Mouse (Mus musculus): Measurements from ENCODE around the gene Tspyl3. TPM values are rescaled to one million over a fixed set of nuclear protein-coding genes. Genes with fewer than 3 reads are reported as not detected.

Gene Tspyl3
- polyA plus RNA-seq, 1 experiment: 0.08 TPM

DNA sequence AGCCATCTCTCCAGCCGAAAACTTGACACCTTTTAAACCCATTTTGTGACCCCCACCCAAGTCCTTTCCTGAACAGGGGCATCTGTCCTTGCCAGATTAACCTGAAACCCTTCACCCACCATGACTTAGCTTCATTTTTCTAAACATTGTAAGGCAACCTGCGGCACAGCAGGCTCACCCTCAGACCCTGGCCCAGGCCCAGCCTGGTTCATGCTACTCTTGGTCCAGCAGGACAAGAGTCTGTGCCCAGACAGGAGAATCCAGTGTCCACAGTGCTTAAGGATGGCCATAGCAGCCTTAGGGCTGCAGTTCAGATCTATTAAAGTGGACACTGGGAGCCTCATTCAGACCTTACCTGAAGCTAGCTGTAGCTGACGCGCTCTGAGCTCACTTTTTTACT is 11.9 kb downstream of the Tspyl3 start:
- H3K4me3 ChIP-seq (ENCODE audit: insufficient read depth, poor library complexity, severe bottlenecking): no peak overlapping the region
- H3K79me2 ChIP-seq (ENCODE audit: control insufficient read depth, insufficient read depth): no peaks in the 10 kb centered on the region
- H3K79me3 ChIP-seq (ENCODE audit: low read depth): no peaks in the 10 kb centered on the region
- H3ac ChIP-seq (ENCODE audit: control insufficient read depth, insufficient read length, low read depth): no peak overlapping the region
- TF ChIP-seq FOSL1 (IDR thresholded peaks at IDR 0.05; ENCODE audit: insufficient read depth, low read length, poor library complexity, severe bottlenecking): no peak
- no peak for TF ChIP-seq USF1 (IDR thresholded peaks at IDR 0.05; ENCODE audit: low read depth)
- no peak for TF ChIP-seq MYOD1 (IDR thresholded peaks at IDR 0.05; ENCODE audit: control insufficient read depth, insufficient read length, low read depth)
- TF ChIP-seq MYOG (IDR thresholded peaks at IDR 0.05; ENCODE audit: control insufficient read depth, extremely low read depth, insufficient read length): no peak
- no peak for TF ChIP-seq CEBPB (IDR thresholded peaks at IDR 0.05; ENCODE audit: low read depth)
- no peak for TF ChIP-seq MAX (IDR thresholded peaks at IDR 0.05)
- TF ChIP-seq CTCF (IDR thresholded peaks at IDR 0.05; ENCODE audit: control insufficient read depth, insufficient read depth, insufficient read length): no peak
- no peaks in the 10 kb centered on the region for H3K27me3 ChIP-seq (ENCODE audit: control insufficient read depth, insufficient read depth, insufficient read length)
- H3K36me3 ChIP-seq (ENCODE audit: control insufficient read depth, insufficient read depth): peaks cover 15% of the 10 kb centered on the region

- H3K79me2 ChIP-seq (ENCODE audit: control insufficient read depth, insufficient read depth): no peaks in the 10 kb centered on the region
- no peak overlapping the region for H3ac ChIP-seq (ENCODE audit: control insufficient read depth, insufficient read length, low read depth)
- no peaks in the 10 kb centered on the region for H3K79me3 ChIP-seq (ENCODE audit: low read depth)
- H3K27me3 ChIP-seq (ENCODE audit: control insufficient read depth, insufficient read depth, insufficient read length): no peaks in the 10 kb centered on the region
- no peak overlapping the region for H3K4me3 ChIP-seq (ENCODE audit: insufficient read depth, poor library complexity, severe bottlenecking)
- TF ChIP-seq USF1 (IDR thresholded peaks at IDR 0.05; ENCODE audit: low read depth): no peak
- TF ChIP-seq MYOG (IDR thresholded peaks at IDR 0.05; ENCODE audit: control insufficient read depth, extremely low read depth, insufficient read length): no peak
- TF ChIP-seq MYOD1 (IDR thresholded peaks at IDR 0.05; ENCODE audit: control insufficient read depth, insufficient read length, low read depth): no peak
- TF ChIP-seq MAX (IDR thresholded peaks at IDR 0.05): no peak
- no peak for TF ChIP-seq CTCF (IDR thresholded peaks at IDR 0.05; ENCODE audit: control insufficient read depth, insufficient read depth, insufficient read length)
- no peak for TF ChIP-seq CEBPB (IDR thresholded peaks at IDR 0.05; ENCODE audit: low read depth)
- no peak for TF ChIP-seq FOSL1 (IDR thresholded peaks at IDR 0.05; ENCODE audit: insufficient read depth, low read length, poor library complexity, severe bottlenecking)
- H3K36me3 ChIP-seq (ENCODE audit: control insufficient read depth, insufficient read depth): peaks cover 30% of the 10 kb centered on the region
Observed at GRCm38 (mm10) chr2:153211451-153211850, 13.8 kb downstream of the Tspyl3 start.

DNA sequence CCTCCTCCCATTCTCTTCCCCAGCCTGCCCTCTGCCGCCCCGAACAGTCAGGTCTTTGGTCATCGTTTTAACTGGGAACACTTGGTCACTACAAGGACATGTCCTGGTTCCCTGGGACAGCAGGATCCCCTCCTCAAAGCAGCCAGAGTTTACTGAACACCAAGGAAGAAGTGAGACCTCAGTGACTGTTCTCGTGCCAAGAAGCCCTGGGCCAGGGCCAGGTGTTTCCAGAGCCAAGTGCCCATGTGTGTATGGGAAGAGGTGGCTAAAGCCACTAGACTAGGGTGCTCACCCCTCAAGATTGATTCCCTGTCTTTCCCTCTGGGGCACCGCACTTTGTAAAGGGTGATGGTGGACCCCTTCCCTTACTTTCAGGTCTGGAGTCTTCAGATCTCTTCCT is 16.0 kb downstream of the Tspyl3 start:
- Histone ChIP-seq H3K79me2 (ENCODE audit: control insufficient read depth, insufficient read depth) (no peaks in the 10 kb centered on the region), H3K36me3 (ENCODE audit: control insufficient read depth, insufficient read depth) (peaks cover 44% of the 10 kb centered on the region), H3K27me3 (ENCODE audit: control insufficient read depth, insufficient read depth, insufficient read length) (no peaks in the 10 kb centered on the region), H3ac (ENCODE audit: control insufficient read depth, insufficient read length, low read depth) (no peak overlapping the region), H3K79me3 (ENCODE audit: low read depth) (no peaks in the 10 kb centered on the region), H3K4me3 (ENCODE audit: insufficient read depth, poor library complexity, severe bottlenecking) (no peak overlapping the region)
- TF ChIP-seq MYOG (IDR thresholded peaks at IDR 0.05; ENCODE audit: control insufficient read depth, extremely low read depth, insufficient read length) (no peak), MAX (IDR thresholded peaks at IDR 0.05) (no peak), FOSL1 (IDR thresholded peaks at IDR 0.05; ENCODE audit: insufficient read depth, low read length, poor library complexity, severe bottlenecking) (no peak), CEBPB (IDR thresholded peaks at IDR 0.05; ENCODE audit: low read depth) (no peak), CTCF (IDR thresholded peaks at IDR 0.05; ENCODE audit: control insufficient read depth, insufficient read depth, insufficient read length) (no peak), USF1 (IDR thresholded peaks at IDR 0.05; ENCODE audit: low read depth) (no peak), MYOD1 (IDR thresholded peaks at IDR 0.05; ENCODE audit: control insufficient read depth, insufficient read length, low read depth) (no peak)

- no peak overlapping the region for H3K4me3 ChIP-seq (ENCODE audit: insufficient read depth, poor library complexity, severe bottlenecking)
- no peaks in the 10 kb centered on the region for H3K27me3 ChIP-seq (ENCODE audit: control insufficient read depth, insufficient read depth, insufficient read length)
- TF ChIP-seq MYOG (IDR thresholded peaks at IDR 0.05; ENCODE audit: control insufficient read depth, extremely low read depth, insufficient read length): no peak
- no peak for TF ChIP-seq USF1 (IDR thresholded peaks at IDR 0.05; ENCODE audit: low read depth)
- no peak for TF ChIP-seq CEBPB (IDR thresholded peaks at IDR 0.05; ENCODE audit: low read depth)
- TF ChIP-seq CTCF (IDR thresholded peaks at IDR 0.05; ENCODE audit: control insufficient read depth, insufficient read depth, insufficient read length): no peak
- H3K36me3 ChIP-seq (ENCODE audit: control insufficient read depth, insufficient read depth): peaks cover 56% of the 10 kb centered on the region
- H3ac ChIP-seq (ENCODE audit: control insufficient read depth, insufficient read length, low read depth): no peak overlapping the region
- H3K79me3 ChIP-seq (ENCODE audit: low read depth): no peaks in the 10 kb centered on the region
- H3K79me2 ChIP-seq (ENCODE audit: control insufficient read depth, insufficient read depth): no peaks in the 10 kb centered on the region
Observed at GRCm38 (mm10) chr2:153208149-153208548, 17.1 kb downstream of the Tspyl3 start.

GRCm38 (mm10) chr2:153202766-153203165 is 22.5 kb downstream of the Tspyl3 start:
- H3K4me3 ChIP-seq (ENCODE audit: insufficient read depth, poor library complexity, severe bottlenecking): no peak overlapping the region
- no peak overlapping the region for H3ac ChIP-seq (ENCODE audit: control insufficient read depth, insufficient read length, low read depth)
- peaks cover 82% of the 10 kb centered on the region for H3K36me3 ChIP-seq (ENCODE audit: control insufficient read depth, insufficient read depth)
- TF ChIP-seq MAX (IDR thresholded peaks at IDR 0.05) (no peak), CTCF (IDR thresholded peaks at IDR 0.05; ENCODE audit: control insufficient read depth, insufficient read depth, insufficient read length) (no peak)
- H3K27me3 ChIP-seq (ENCODE audit: control insufficient read depth, insufficient read depth, insufficient read length): no peaks in the 10 kb centered on the region
- no peaks in the 10 kb centered on the region for H3K79me3 ChIP-seq (ENCODE audit: low read depth)
- no peaks in the 10 kb centered on the region for H3K79me2 ChIP-seq (ENCODE audit: control insufficient read depth, insufficient read depth)

DNA sequence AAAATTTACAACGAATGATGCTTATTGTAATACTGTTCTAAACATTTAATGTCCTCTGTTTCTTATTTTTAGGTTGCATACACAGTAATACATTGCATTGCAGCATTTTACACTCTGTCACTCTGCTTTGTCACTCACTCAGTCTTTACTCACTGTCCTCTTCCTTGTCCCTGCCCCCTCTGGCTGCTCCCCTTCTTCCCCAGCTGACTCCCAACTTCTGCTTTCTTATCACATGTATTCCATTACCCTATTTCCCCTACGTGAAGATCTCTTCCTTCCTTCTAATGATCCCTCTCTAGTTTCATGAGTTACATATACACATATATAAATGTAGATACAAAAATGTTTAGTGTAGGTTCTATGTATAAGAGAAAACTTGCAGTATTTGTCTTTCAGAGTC is 26.1 kb downstream of the Tspyl3 start:
- H3K36me3 ChIP-seq (ENCODE audit: control insufficient read depth, insufficient read depth): peaks cover 86% of the 10 kb centered on the region
- no peaks in the 10 kb centered on the region for H3K79me2 ChIP-seq (ENCODE audit: control insufficient read depth, insufficient read depth)
- no peak for TF ChIP-seq MYOD1 (IDR thresholded peaks at IDR 0.05; ENCODE audit: control insufficient read depth, insufficient read length, low read depth)
- TF ChIP-seq FOSL1 (IDR thresholded peaks at IDR 0.05; ENCODE audit: insufficient read depth, low read length, poor library complexity, severe bottlenecking): no peak
- TF ChIP-seq MYOG (IDR thresholded peaks at IDR 0.05; ENCODE audit: control insufficient read depth, extremely low read depth, insufficient read length): no peak
- TF ChIP-seq USF1 (IDR thresholded peaks at IDR 0.05; ENCODE audit: low read depth): no peak
- no peak for TF ChIP-seq CTCF (IDR thresholded peaks at IDR 0.05; ENCODE audit: control insufficient read depth, insufficient read depth, insufficient read length)
- TF ChIP-seq CEBPB (IDR thresholded peaks at IDR 0.05; ENCODE audit: low read depth): no peak
- TF ChIP-seq MAX (IDR thresholded peaks at IDR 0.05): no peak
- H3ac ChIP-seq (ENCODE audit: control insufficient read depth, insufficient read length, low read depth): no peak overlapping the region
- H3K79me3 ChIP-seq (ENCODE audit: low read depth): no peaks in the 10 kb centered on the region
- H3K27me3 ChIP-seq (ENCODE audit: control insufficient read depth, insufficient read depth, insufficient read length): no peaks in the 10 kb centered on the region
- no peak overlapping the region for H3K4me3 ChIP-seq (ENCODE audit: insufficient read depth, poor library complexity, severe bottlenecking)

Measured in C2C12 (cell line).